Mouse (Mus musculus) heart, embryonic 13.5 days (tissue): ENCODE measurements at regions not wholly inside any gene's neighbourhood (a gene's known extent, or its start where the extent isn't known, plus 50 kb on each side); places are given as distances from the start of the nearest gene placed in this dataset.

Experiments used
- ATAC-seq: fragments of 200-750 bp; cut with Nextera tagmentation; 2 replicates; pipeline ENCODE4 v1.8.0; 2017; ENCODE audit warnings: moderate TSS enrichment; ENCODE audit not compliant: insufficient number of reproducible peaks, low FRiP score, low TSS enrichment; ENCODE audit errors: extremely low read depth
- H3K27ac ChIP-seq: fragments of 300-500 bp; sonication (generic); replicated peaks from 2 replicates; pipeline ENCODE4 v1.5.1; 2015; ENCODE audit warnings: moderate library complexity, mild to moderate bottlenecking, inconsistent platforms
- H3K27me3 ChIP-seq: fragments of 300-500 bp; sonication (generic); replicated peaks from 2 replicates; pipeline ENCODE4 v1.6.1; 2015; ENCODE audit warnings: mild to moderate bottlenecking, inconsistent platforms
- H3K36me3 ChIP-seq: fragments of 300-500 bp; sonication (generic); 2 replicates; pipeline ENCODE4 v1.6.1; 2015; ENCODE audit warnings: mild to moderate bottlenecking, inconsistent platforms
- H3K4me1 ChIP-seq: fragments of 300-500 bp; sonication (generic); 2 replicates; pipeline ENCODE4 v1.6.1; 2015; ENCODE audit warnings: inconsistent platforms
- H3K4me2 ChIP-seq: fragments of 300-500 bp; sonication (generic); 2 replicates; pipeline ENCODE4 v1.6.1; 2015; ENCODE audit warnings: inconsistent platforms, mild to moderate bottlenecking, moderate library complexity
- H3K4me3 ChIP-seq: fragments of 300-500 bp; sonication (generic); 2 replicates; pipeline ENCODE4 v1.5.1; 2015; ENCODE audit warnings: moderate library complexity, mild to moderate bottlenecking, inconsistent platforms
- H3K9ac ChIP-seq: fragments of 300-500 bp; sonication (generic); 2 replicates; pipeline ENCODE4 v1.6.1; 2015; ENCODE audit warnings: inconsistent platforms, mild to moderate bottlenecking, moderate library complexity
- H3K9me3 ChIP-seq: fragments of 300-500 bp; sonication (generic); 2 replicates; pipeline ENCODE4 v1.6.1; 2016; ENCODE audit warnings: inconsistent platforms
- WGBS: fragments of 180-500 bp; shearing (Covaris S2); methylation state at CpG from one replicate; pipeline ENCODE4 v1.1.7; 2015; ENCODE audit warnings: mixed read lengths; 5-methylcytosine and 5-hydroxymethylcytosine counted together

GRCm38 (mm10) chr14:120102010-120102748, 59.9 kb upstream of the Oxgr1 start:
- H3K9ac ChIP-seq = no peak overlapping the region
- H3K36me3 ChIP-seq = no peaks in the 10 kb centered on the region
- no peak overlapping the region for H3K27ac ChIP-seq
- no peaks in the 10 kb centered on the region for H3K27me3 ChIP-seq
- no peak for ATAC-seq
- H3K9me3 ChIP-seq = peaks cover 11% of the 10 kb centered on the region
- no peak overlapping the region for H3K4me3 ChIP-seq
- WGBS = 61% methylated on average over 7 of the region's 7 CpGs
- H3K4me2 ChIP-seq = no peak overlapping the region
- peaks cover 11% of the 10 kb centered on the region for H3K4me1 ChIP-seq

- H3K27me3 ChIP-seq = no peaks in the 10 kb centered on the region
- H3K4me2 ChIP-seq = no peak overlapping the region
- no peak overlapping the region for H3K4me3 ChIP-seq
- no peak overlapping the region for H3K27ac ChIP-seq
- 53% methylated on average over 1 of the region's 1 CpGs for WGBS
- H3K9ac ChIP-seq = no peak overlapping the region
- peaks cover 11% of the 10 kb centered on the region for H3K4me1 ChIP-seq
- H3K36me3 ChIP-seq = no peaks in the 10 kb centered on the region
- peaks cover 11% of the 10 kb centered on the region for H3K9me3 ChIP-seq
- ATAC-seq = no peak
These were observed 60.5 kb upstream of the Oxgr1 start for GRCm38 (mm10) chr14:120102749-120103142.

GRCm38 (mm10) chr14:120109846-120110245, 67.6 kb upstream of the Oxgr1 start:
- no peak for ATAC-seq
- Histone ChIP-seq H3K36me3 (no peaks in the 10 kb centered on the region), H3K4me1 (no peaks in the 10 kb centered on the region), H3K27ac (no peak overlapping the region), H3K4me2 (no peak overlapping the region), H3K27me3 (no peaks in the 10 kb centered on the region), H3K9ac (no peak overlapping the region), H3K9me3 (peaks cover 6% of the 10 kb centered on the region), H3K4me3 (no peak overlapping the region)
- 91% methylated on average over 1 of the region's 1 CpGs for WGBS

DNA sequence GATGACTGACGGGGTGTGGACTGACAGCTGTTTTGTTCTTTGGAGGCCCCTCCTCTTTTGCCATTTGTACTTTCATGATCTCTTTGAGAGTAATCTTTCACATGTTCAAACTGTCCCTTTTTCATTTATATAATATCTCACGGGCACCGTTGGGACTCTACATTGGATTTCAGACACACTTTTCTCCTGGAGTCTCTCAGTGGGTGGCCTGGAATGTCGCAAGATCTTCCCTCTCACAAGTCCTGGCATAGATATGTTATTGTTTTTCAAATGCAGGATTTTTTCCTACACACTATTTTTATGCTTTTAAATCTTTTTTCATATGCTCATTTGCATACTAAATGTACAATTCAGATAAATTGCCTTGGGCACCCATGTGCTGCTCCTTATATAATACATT, 71.1 kb upstream of the Oxgr1 start:
- Histone ChIP-seq H3K4me2 (no peak overlapping the region), H3K36me3 (no peaks in the 10 kb centered on the region), H3K4me3 (no peak overlapping the region), H3K27me3 (no peaks in the 10 kb centered on the region), H3K4me1 (peaks cover 1% of the 10 kb centered on the region), H3K27ac (no peak overlapping the region), H3K9me3 (no peaks in the 10 kb centered on the region), H3K9ac (no peak overlapping the region)
- WGBS = 56% methylated on average over 4 of the region's 4 CpGs
- ATAC-seq = no peak

- peak overlapping the region; percentile 61 for H3K27ac ChIP-seq
- no peaks in the 10 kb centered on the region for H3K9me3 ChIP-seq
- peaks cover 14% of the 10 kb centered on the region for H3K4me1 ChIP-seq
- no peaks in the 10 kb centered on the region for H3K27me3 ChIP-seq
- H3K4me2 ChIP-seq = no peak overlapping the region
- no peak overlapping the region for H3K4me3 ChIP-seq
- 76% methylated on average over 7 of the region's 7 CpGs for WGBS
- no peak overlapping the region for H3K9ac ChIP-seq
- no peaks in the 10 kb centered on the region for H3K36me3 ChIP-seq
- ATAC-seq = no peak
These were observed 76.3 kb upstream of the Oxgr1 start for GRCm38 (mm10) chr14:120118582-120118981.

DNA sequence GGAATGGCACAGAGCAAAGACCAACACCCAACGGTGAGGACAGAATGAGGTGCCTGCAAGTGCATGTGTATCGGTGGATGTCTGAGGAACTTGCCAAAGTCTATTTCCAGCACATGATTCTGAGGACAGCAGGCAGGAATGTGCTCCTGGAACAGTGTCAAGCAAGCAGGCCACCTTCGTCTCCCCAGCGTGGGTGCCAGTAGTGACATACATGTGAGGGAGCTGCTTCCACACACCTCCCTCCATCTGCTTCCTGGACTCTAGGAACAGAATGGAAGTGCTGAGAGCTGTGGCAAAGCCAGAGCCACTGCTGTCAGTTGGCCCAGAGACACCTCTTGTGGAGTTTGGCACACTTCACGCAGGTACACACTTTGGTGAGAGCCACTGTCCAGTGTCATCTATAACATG, 76.9 kb upstream of the Oxgr1 start:
- H3K9me3 ChIP-seq = no peaks in the 10 kb centered on the region
- H3K36me3 ChIP-seq = no peaks in the 10 kb centered on the region
- no peak overlapping the region for H3K4me3 ChIP-seq
- peaks cover 14% of the 10 kb centered on the region for H3K4me1 ChIP-seq
- 42% methylated on average over 5 of the region's 5 CpGs for WGBS
- peak overlapping the region; percentile 61 for H3K27ac ChIP-seq
- H3K27me3 ChIP-seq = no peaks in the 10 kb centered on the region
- no peak overlapping the region for H3K9ac ChIP-seq
- no peak overlapping the region for H3K4me2 ChIP-seq
- peak; percentile 58; the same call in 1 of the 2 replicates for ATAC-seq

- ATAC-seq = no peak
- WGBS = 57% methylated on average over 5 of the region's 5 CpGs
- Histone ChIP-seq H3K36me3 (no peaks in the 10 kb centered on the region), H3K4me3 (no peak overlapping the region), H3K9ac (no peak overlapping the region), H3K27ac (peak overlapping the region; percentile 61), H3K27me3 (no peaks in the 10 kb centered on the region), H3K9me3 (no peaks in the 10 kb centered on the region), H3K4me2 (no peak overlapping the region), H3K4me1 (peaks cover 14% of the 10 kb centered on the region)
These were observed 77.3 kb upstream of the Oxgr1 start for GRCm38 (mm10) chr14:120119506-120119905.

DNA sequence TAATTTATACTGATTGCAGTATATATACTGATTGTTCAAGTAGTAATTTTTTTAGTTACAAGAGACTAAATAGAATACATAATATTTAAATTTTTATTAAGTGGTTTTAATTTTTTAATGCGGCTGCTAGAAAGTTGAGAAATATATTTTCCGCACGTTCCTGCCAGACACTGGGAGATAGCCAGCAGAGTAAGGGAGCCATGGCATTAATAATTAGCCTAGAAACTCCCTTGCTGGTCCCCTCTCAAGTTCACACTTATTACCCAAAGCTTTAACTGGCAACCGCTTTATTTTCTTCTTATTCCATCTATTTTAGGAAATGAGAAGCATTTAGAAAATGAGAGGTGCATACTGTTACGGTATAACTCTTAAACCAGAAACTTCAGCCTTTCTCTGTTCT, 78.0 kb upstream of the Oxgr1 start:
- Histone ChIP-seq H3K4me2 (no peak overlapping the region), H3K9ac (no peak overlapping the region), H3K4me1 (peaks cover 14% of the 10 kb centered on the region), H3K27me3 (no peaks in the 10 kb centered on the region), H3K9me3 (no peaks in the 10 kb centered on the region), H3K27ac (no peak overlapping the region), H3K36me3 (no peaks in the 10 kb centered on the region), H3K4me3 (no peak overlapping the region)
- WGBS = 92% methylated on average over 5 of the region's 5 CpGs
- ATAC-seq = no peak

- Histone ChIP-seq H3K9me3 (no peaks in the 10 kb centered on the region), H3K4me3 (no peak overlapping the region), H3K27me3 (no peaks in the 10 kb centered on the region), H3K4me2 (no peak overlapping the region), H3K27ac (no peak overlapping the region), H3K36me3 (no peaks in the 10 kb centered on the region), H3K9ac (no peak overlapping the region), H3K4me1 (no peaks in the 10 kb centered on the region)
- no peak for ATAC-seq
- 70% methylated on average over 5 of the region's 5 CpGs for WGBS
These were observed 83.1 kb upstream of the Oxgr1 start for GRCm38 (mm10) chr14:120125315-120125714.

- WGBS = 62% methylated on average over 5 of the region's 5 CpGs
- no peak overlapping the region for H3K27ac ChIP-seq
These were observed 85.2 kb upstream of the Oxgr1 start for GRCm38 (mm10) chr14:120127481-120127880.

DNA sequence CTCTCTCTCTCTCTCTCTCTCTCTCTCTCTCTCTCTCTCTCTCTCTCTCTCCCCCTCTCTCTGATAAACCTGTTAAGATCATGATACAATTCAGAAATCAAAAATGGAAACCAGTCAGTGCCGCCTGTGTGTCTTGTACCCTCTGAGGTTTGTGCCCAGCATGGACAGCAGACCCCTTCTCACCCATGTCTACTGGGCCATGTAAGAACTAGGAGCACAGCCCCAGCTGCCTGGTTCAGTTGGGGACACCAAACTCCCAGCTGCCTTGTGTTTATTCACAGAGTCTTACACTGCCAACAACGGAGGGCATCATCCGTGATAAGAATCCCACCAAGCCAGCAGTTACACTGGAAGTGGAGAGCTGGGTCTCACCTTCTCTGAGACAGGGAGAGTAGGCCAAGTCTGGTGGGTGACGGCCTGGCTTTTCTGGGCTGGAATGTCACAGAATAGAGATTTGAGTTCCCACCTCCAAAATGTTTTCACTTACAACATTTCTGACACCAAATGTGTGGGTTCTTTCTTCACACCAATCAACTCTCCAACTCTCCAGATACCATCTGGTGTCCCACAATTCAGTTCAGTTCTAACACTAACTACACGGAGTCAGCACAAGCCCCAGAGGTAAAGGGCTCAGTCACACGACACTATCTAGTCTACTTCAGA, 92.2 kb upstream of the Oxgr1 start:
- no peak overlapping the region for H3K4me2 ChIP-seq
- ATAC-seq = no peak
- 63% methylated on average over 6 of the region's 6 CpGs for WGBS

More at GRCm38 (mm10) chr14:120127481-120127880, 85.2 kb upstream of the Oxgr1 start:
- no peaks in the 10 kb centered on the region for H3K36me3 ChIP-seq
- no peak overlapping the region for H3K4me2 ChIP-seq
- no peaks in the 10 kb centered on the region for H3K27me3 ChIP-seq
- H3K9ac ChIP-seq = no peak overlapping the region
- no peaks in the 10 kb centered on the region for H3K9me3 ChIP-seq
- H3K4me3 ChIP-seq = no peak overlapping the region
- no peaks in the 10 kb centered on the region for H3K4me1 ChIP-seq
- ATAC-seq = no peak

DNA sequence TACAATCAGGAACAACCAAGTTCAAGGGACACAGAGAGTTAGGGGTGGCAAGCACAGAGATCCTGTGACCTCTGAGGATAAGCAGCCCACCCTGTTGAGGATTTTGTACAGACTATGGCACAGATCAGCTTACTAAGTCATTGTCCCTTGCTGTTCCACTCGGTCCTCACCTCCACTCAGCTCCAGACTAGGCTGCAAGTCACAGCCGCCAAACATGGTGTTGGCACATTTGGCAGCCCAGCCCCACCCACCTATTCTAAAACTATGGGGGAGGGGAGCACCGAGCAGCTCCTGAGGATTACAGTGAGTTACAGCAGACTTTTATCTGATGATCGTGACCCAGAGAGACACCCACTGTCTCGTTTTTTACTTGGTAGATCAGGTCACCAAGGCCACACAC, 93.0 kb upstream of the Oxgr1 start:
- Histone ChIP-seq H3K27me3 (no peaks in the 10 kb centered on the region), H3K9ac (no peak overlapping the region), H3K36me3 (no peaks in the 10 kb centered on the region), H3K27ac (no peak overlapping the region), H3K4me1 (peaks cover 29% of the 10 kb centered on the region), H3K4me2 (no peak overlapping the region), H3K9me3 (no peaks in the 10 kb centered on the region), H3K4me3 (no peak overlapping the region)
- WGBS = 26% methylated on average over 5 of the region's 5 CpGs
- no peak for ATAC-seq

More for the DNA sequence above, 92.2 kb upstream of the Oxgr1 start:
- H3K4me3 ChIP-seq = no peak overlapping the region
- no peaks in the 10 kb centered on the region for H3K9me3 ChIP-seq
- H3K27me3 ChIP-seq = no peaks in the 10 kb centered on the region
- peaks cover 22% of the 10 kb centered on the region for H3K4me1 ChIP-seq
- no peak overlapping the region for H3K9ac ChIP-seq
- no peak overlapping the region for H3K27ac ChIP-seq
- H3K36me3 ChIP-seq = no peaks in the 10 kb centered on the region
